Mouse (Mus musculus): Measurements from ENCODE around the gene Naa30. TPM values are rescaled to one million over a fixed set of nuclear protein-coding genes. Genes with fewer than 3 reads are reported as not detected.

Gene Naa30
- total RNA-seq (2021), result 10 to 100 TPM; 17.3 to 23.6 TPM
- long read RNA-seq, experiment 1, full-length matches to known transcripts, result 51 of 64 reads
- long read RNA-seq, experiment 1, partial matches to known transcripts, result 4 of 64 reads
- long read RNA-seq, experiment 1, other reads (novel, unspliced or antisense), result 9 of 64 reads
- long read RNA-seq, experiment 2, full-length matches to known transcripts, result 56 of 60 reads
- long read RNA-seq, experiment 2, partial matches to known transcripts, result 2 of 60 reads
- long read RNA-seq, experiment 2, other reads (novel, unspliced or antisense), result 2 of 60 reads

DNA sequence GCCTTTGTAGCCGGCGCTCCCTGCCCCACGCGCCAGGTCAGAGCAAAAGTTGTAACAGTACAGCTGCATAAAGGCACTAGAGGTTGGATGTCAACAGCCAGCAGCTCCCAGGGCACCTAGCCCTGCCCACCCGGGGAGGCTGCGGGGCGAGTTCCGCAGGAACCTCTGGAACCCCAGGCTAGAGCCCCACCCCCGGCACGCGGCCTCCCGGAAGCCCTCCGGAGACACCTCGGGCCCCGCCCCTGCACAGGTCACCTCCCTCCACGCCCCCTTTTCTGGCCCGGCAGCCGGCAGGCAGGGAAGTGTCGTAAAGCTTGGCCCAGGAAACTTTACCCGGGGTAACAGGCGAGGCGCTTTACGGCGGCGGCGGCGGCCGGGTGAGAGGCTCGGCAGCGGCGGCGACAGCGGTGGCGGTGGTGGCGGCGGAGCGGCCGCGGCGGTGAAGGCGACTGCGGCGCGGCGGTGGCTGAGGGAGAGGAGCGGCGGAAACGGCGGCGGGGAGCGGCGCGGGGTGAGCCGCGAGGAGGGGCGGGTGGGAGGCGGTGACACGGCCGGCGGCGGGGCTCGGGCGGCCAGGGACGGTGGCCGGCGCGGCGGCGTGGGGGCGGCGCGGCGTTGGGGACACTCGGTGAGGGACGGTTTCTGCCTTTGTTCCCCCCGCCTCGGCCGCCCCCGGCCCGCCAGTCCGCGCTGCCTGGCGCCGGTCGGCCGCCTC lies at the start of gene Naa30:
Gene Naa30 (plus strand): TSS at position 360 of the 715 bp plus-strand sequence.
- no peak for TF ChIP-seq CTCF (IDR thresholded peaks at IDR 0.05)
- intact Hi-C loops (cut with DNase I), result loop anchor here (5.0 kb wide), 2 partner anchors 105 to 725 kb away; partner anchors contain the start of genes Ap5m1, Exoc5 and Tmem260
- peak within 1 kb of the TSS; percentile 84 for H3K27ac ChIP-seq
- peak; percentile 98 for DNase-seq
- H3K4me3 ChIP-seq, result peak within 1 kb of the TSS; percentile 75

DNA sequence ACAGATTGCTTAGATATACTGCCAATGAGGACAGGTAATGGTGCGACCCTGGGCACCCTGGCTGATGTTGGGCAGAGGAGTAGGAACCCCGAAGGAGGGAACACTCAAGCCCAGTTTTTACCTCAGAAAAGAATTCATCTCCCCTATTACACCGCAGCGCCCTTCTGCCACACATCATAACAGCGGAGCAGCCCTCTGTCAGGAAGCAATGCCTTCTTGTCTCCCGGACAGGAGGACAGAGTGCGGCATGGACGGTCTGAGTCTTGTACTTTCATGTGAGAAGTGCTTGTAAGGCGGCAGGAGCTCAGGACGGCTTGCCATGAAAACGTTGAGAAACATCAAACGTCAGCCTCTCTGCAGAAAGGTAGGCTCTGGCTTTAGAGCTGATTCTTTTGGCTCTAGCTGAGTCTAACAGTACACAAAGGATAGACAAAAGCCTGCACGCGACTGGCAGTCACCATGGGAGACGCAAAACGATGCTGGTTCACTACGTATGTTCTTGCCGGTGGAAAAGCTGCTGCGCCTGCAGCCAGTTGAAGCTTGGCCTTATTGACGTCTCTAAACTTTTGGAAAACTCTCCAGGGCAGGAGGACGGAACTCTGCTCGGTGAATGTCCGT lies 44.8 kb upstream of the Naa30 start:
- intact Hi-C loops (cut with DNase I), result no loop called here
- DNase-seq, result no peak
- Histone ChIP-seq H3K27ac (no peak overlapping the region), H3K4me3 (no peak overlapping the region)
- no peak for TF ChIP-seq CTCF (IDR thresholded peaks at IDR 0.05)

DNA sequence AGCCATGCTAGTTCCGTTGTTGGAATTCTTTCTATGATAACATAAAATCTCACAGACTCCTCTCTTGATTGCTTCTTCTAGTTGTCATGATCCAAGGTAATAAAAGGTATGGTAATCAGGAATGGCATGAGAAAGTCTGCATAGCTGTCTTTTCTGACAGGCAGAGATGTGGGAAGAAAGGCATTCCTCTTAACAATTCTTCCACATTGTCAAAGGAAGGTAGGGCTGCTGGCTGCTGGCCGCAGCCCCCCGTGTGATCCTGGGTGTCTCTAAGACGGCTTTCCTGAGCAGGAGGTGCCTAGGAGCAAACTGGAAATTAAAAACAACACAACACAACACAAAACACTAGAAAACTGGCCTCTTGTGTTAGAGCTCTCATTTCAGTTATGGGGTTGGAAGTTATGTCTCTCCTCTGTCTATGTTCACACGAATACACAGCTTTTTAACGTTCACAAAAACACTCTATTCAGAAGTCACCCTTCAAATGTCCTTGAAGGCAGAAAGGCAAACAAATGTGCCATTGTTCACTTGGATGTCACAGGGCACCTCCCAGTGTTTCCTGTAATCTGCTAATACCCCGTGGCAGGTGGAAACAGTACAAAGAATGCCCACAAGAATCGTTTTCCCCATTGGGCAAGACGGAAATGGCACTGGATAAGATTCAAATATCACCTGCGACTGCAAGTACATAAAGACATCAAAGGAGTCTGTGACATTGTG lies 43.3 kb upstream of the Naa30 start:
- H3K27ac ChIP-seq, result no peak overlapping the region
- no peak overlapping the region for H3K4me3 ChIP-seq
- DNase-seq, result no peak
- intact Hi-C loops (cut with DNase I), result no loop called here
- no peak for TF ChIP-seq CTCF (IDR thresholded peaks at IDR 0.05)

DNA sequence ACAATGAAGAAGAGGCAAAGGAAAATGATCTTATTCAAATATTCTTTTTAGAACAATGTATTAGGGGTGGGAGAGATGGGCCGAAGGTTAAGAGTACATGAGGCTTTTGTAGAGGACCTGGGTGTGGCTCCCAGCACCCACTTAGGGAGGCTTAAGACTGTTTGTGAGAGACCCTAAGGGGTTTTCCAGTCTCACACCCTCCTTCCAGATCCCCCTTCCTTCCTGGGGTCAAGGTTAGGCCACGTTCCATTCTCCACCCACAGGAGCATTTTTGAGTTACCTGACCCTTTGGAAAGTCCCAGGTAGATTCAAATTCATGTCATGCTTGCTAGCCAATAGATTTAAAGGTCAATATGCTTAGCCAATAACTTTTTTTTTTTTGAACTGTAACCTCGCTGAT lies 39.6 kb upstream of the Naa30 start:
- Histone ChIP-seq H3K4me3 (no peak overlapping the region), H3K27ac (no peak overlapping the region)
- TF ChIP-seq CTCF (IDR thresholded peaks at IDR 0.05), result no peak
- DNase-seq, result no peak
- intact Hi-C loops (cut with DNase I), result no loop called here

DNA sequence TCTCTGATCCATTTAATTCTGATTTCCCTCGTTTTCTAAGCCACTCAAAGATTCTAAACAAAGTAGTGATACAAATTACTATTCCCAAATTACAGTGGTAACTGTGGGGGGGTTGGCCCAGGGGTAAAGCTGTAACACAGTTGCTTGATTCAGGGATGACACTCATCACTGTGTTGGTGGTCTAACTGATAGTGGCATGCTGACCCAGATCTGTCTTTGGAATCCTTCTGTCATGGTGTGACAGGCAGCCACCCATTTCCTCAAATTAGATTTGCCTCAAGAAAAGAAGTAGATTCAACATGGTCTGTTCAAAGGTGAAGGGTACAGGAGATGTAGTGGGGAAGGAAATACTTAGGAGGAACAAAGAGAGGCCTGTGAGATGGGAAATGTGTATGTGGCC lies 33.9 kb upstream of the Naa30 start:
- intact Hi-C loops (cut with DNase I), result no loop called here
- no peak overlapping the region for H3K4me3 ChIP-seq
- no peak for TF ChIP-seq CTCF (IDR thresholded peaks at IDR 0.05)
- no peak overlapping the region for H3K27ac ChIP-seq
- DNase-seq, result no peak

DNA sequence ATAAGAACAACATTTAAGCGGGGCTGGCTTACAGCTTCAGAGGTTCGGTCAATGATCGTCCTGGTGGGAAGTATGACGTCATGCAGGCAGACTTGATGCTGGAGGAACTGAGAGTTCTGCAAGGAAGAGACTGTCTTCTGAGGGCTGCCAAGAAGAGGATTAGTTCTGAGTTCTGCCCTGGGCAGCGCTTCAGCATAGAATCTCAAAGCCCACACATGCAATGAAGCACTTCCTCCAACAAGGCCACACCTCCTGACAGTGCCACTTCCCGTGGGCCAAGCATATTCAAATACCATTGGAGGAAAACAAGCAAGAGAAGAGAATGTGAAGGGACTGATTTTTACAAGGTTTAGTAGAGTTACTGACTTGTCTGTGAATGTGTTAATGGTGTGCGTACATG lies 31.3 kb upstream of the Naa30 start:
- Histone ChIP-seq H3K4me3 (no peak overlapping the region), H3K27ac (no peak overlapping the region)
- intact Hi-C loops (cut with DNase I), result no loop called here
- no peak for TF ChIP-seq CTCF (IDR thresholded peaks at IDR 0.05)
- DNase-seq, result no peak

DNA sequence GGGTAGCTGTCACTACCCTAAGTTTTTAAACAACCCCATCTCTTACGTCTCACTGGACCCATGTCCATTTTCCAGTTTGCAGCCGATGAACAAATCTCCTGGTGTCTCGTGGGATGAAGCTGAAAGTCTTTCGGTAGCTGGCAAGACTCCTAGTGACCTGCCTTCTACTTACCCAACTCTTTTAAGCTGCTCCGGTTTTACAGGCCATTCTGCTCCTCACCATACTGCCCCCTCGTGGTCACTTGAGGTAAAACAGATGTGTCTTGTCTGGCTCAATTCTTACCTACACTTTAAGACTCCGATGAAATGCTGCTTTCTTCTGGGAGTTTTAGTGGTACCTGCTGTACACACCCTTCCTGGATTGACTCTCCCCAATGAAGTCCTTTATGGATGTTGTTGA lies 18.2 kb upstream of the Naa30 start:
- Histone ChIP-seq H3K27ac (no peak overlapping the region), H3K4me3 (no peak overlapping the region)
- peak; percentile 61 for DNase-seq
- TF ChIP-seq CTCF (IDR thresholded peaks at IDR 0.05), result peak; percentile 90
- intact Hi-C loops (cut with DNase I), result no loop called here

DNA sequence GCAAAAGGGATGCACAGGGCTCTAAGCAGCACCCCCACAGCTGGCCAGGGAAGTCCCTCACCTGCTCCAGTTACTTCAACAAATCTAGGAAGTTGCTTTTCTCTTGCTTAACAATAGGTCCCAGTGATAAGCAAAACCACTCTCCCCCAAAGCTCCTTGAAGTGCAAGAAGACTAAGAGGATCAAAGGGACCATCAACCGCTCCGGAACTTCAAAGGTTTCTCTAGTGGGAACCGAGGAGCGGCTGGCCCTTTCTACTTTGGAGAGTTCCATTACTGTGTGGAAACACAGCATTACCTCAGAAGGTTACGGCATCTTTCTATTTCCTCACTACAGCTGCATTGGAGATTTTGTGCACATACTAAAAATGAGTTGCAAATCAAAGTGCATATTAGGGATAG lies 16.5 kb upstream of the Naa30 start:
- TF ChIP-seq CTCF (IDR thresholded peaks at IDR 0.05), result no peak
- H3K27ac ChIP-seq, result no peak overlapping the region
- no peak for DNase-seq
- no peak overlapping the region for H3K4me3 ChIP-seq
- intact Hi-C loops (cut with DNase I), result loop anchor here (5.0 kb wide), 1 partner anchor 48 kb away; no protein-coding TSS in a partner anchor

DNA sequence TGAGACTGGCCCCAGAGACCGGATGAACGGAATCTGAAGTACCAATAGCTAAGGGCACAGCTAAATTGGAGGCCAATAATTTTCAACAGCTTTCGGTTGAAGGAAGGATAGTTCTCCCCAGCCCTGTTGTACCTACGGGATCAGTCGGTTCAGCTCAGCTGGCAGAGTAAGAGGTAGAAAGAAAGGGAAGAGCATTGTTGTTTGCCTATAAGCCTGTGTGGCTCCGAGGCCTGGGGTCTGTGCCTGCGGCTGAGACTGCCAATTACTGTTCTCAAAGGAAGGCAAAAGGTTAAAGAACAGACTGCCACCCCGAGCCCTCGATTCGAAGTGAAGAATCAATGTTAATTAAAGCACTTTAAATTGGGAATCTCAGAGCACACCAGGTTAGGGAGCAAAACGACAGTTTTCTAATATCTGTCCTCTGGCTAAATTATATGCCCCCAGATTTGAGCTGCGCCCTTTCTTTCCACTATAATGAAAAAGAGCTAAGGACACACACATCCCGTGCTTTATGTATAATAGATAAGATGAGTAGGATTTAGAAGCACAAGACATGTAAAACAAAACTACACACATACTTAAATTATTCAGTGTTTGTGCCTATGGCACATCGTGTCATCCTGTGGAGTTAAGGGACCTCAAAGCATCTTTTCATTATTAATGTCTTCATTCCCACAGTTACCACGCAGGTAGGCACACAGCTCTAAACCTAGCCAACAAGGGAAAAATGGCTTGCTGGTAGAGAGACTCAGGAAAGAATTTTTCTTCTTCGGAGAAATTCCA lies 13.7 kb upstream of the Naa30 start:
- no peak for DNase-seq
- intact Hi-C loops (cut with DNase I), result loop anchor here (5.0 kb wide), 1 partner anchor 51 kb away; no protein-coding TSS in a partner anchor
- no peak for TF ChIP-seq CTCF (IDR thresholded peaks at IDR 0.05)
- no peak overlapping the region for H3K27ac ChIP-seq
- H3K4me3 ChIP-seq, result no peak overlapping the region

DNA sequence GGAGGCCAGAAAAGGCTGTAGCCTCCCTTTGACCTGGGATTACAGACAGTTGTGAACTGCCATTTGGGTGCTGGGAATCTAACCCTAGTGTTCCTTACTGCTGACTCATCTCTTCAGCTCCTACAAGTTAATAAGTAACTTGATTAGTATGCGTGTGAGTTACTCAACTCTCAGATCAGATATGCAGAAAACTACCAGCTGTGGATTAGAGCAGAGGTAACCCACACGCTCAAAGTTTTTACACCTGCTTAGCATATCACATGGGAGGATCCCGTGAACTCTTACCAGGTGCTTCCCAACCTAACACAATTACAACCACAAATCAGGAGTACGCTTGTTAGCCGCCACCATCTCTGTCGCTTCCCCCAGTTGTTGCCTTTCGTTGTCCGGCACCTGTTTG lies 740 bp upstream of the Naa30 start:
- H3K27ac ChIP-seq, result peak overlapping the region; percentile 84
- TF ChIP-seq CTCF (IDR thresholded peaks at IDR 0.05), result no peak
- intact Hi-C loops (cut with DNase I), result loop anchor here (5.0 kb wide), 2 partner anchors 104 to 724 kb away; partner anchors contain the start of genes Ap5m1, Exoc5 and Tmem260
- peak overlapping the region; percentile 75 for H3K4me3 ChIP-seq
- DNase-seq, result no peak

DNA sequence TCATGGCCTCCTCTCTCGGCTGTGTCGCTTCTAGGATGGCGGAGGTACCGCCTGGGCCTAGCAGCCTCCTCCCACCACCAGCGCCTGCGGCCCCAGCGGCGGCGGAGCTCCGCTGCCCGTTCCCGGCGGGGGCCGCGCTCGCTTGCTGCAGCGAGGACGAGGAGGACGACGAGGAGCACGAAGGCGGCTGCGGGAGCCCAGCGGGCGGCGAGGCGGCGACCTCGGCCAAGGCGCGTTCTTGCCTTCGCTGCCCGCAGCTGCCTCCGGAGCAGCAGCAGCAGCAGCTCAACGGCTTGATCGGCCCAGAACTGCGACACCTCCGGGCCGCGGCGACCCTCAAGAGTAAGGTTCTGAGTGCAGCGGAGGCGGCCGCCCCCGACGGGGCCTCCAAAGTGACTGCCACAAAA lies 559 bp downstream of the Naa30 start:
- TF ChIP-seq CTCF (IDR thresholded peaks at IDR 0.05), result no peak
- intact Hi-C loops (cut with DNase I), result loop anchor here (5.0 kb wide), 2 partner anchors 105 to 725 kb away; partner anchors contain the start of genes Ap5m1, Exoc5 and Tmem260
- Histone ChIP-seq H3K27ac (peak overlapping the region; percentile 84), H3K4me3 (peak overlapping the region; percentile 75)
- no peak for DNase-seq

Measured in gastrocnemius, adult 2 months (tissue).